Mouse (Mus musculus) hematopoietic stem cell, adult 5-6 weeks (primary cell): ENCODE measurements at regions not wholly inside any gene's neighbourhood (a gene's known extent, or its start where the extent isn't known, plus 50 kb on each side); places are given as distances from the start of the nearest gene placed in this dataset.

Experiments
- ATAC-seq, 2 experiments: fragments of 125-278 bp in 1 of 2; replicated peaks in 1 of 2; 2 replicates each; pipeline ENCODE4 v1.8.0; 2016 to 2017; ENCODE audit warnings: inconsistent platforms in 2 of 2, mild to moderate bottlenecking in 2 of 2, moderate number of reproducible peaks in 2 of 2, low read depth in 1 of 2, moderate TSS enrichment in 1 of 2; ENCODE audit not compliant: low FRiP score in 2 of 2, poor library complexity in 2 of 2, severe bottlenecking in 2 of 2, insufficient read depth in 1 of 2, low TSS enrichment in 1 of 2

GRCm38 (mm10) chr13:70310516-70310915 lies 326.9 kb downstream of the Ice1 start:
- ATAC-seq: no peak

- ATAC-seq: no peak
Observed at GRCm38 (mm10) chr13:70311226-70312055, 326.0 kb downstream of the Ice1 start.

- ATAC-seq: no peak
Observed at GRCm38 (mm10) chr13:70313205-70313604, 324.2 kb downstream of the Ice1 start.

GRCm38 (mm10) chr13:70323537-70323936 lies 313.9 kb downstream of the Ice1 start:
- no peak for ATAC-seq

- ATAC-seq: no peak
Observed at GRCm38 (mm10) chr13:70336069-70336468, 301.4 kb downstream of the Ice1 start.

GRCm38 (mm10) chr13:70340437-70340836 lies 297.0 kb downstream of the Ice1 start:
- ATAC-seq: no peak

- ATAC-seq: no peak
Observed at GRCm38 (mm10) chr13:70343191-70343734, 294.2 kb downstream of the Ice1 start.

GRCm38 (mm10) chr13:70343911-70344310 lies 293.5 kb downstream of the Ice1 start:
- ATAC-seq: no peak

GRCm38 (mm10) chr13:70344311-70344710 lies 293.1 kb downstream of the Ice1 start:
- ATAC-seq: no peak

- no peak for ATAC-seq
Observed at GRCm38 (mm10) chr13:70348456-70348855, 289.0 kb downstream of the Ice1 start.

GRCm38 (mm10) chr13:70348965-70349364 lies 288.5 kb downstream of the Ice1 start:
- no peak for ATAC-seq

- ATAC-seq: no peak
Observed at GRCm38 (mm10) chr13:70369647-70370046, 267.8 kb downstream of the Ice1 start.

GRCm38 (mm10) chr13:70380772-70381171 lies 256.7 kb downstream of the Ice1 start:
- ATAC-seq: no peak

GRCm38 (mm10) chr13:70385292-70385691 lies 252.1 kb downstream of the Ice1 start:
- ATAC-seq: no peak

- no peak for ATAC-seq
Observed at GRCm38 (mm10) chr13:70412788-70413187, 224.6 kb downstream of the Ice1 start.

GRCm38 (mm10) chr13:70418156-70418555 lies 219.3 kb downstream of the Ice1 start:
- no peak for ATAC-seq

- ATAC-seq: no peak
Observed at GRCm38 (mm10) chr13:70439419-70439818, 198.0 kb downstream of the Ice1 start.

GRCm38 (mm10) chr13:70446940-70447339 lies 190.5 kb downstream of the Ice1 start:
- no peak for ATAC-seq
